In the genomic region with DNA sequence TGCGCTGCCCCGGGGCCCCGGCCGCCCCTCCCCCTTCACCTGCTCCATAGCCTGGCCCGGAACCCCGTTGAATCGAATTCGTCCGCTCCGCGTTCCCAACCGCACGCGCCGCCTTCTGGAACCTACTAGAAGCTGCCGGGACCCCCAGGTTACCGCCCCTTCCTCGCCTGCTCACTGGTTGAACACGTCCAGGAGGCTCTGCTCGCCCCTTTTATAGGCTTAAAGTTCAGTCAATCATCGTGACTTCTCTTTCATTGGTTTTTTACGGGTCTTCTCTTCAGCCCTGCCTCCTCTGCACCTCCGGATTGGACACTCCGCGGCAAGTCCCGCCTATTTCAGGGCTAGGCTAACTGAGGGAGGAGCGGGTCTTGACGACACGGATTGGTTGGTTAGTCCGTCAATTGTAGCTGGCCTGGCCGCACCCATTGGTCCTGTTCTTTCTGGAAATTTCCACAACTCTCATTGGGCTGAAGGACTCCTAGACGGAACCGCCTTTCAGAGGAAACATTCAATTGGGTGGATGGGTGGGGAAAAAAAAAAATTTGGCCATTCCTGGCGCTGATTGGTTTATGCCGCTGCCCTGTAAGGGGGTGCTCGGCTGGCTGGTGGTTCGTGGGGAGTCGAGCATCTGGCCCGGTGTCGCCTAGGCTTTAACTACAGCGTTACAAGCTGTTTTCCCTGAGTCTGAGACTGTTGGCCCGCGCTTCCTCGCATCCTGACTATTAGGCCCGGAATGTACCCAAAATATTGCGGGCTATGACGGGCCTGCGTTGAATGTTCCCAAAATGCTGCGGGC, we compare ENCODE assay signal across 8 mouse cellular contexts. TPM values are rescaled to one million over a fixed set of nuclear protein-coding genes. Genes with fewer than 3 reads are reported as not detected.
DNase-seq lines count a peak whose midpoint lies in the region; ATAC-seq lines count a peak whose summit lies in the region.

A gene (minus strand): TSS at position 127 of the 796 bp plus-strand sequence.

- peak; percentile 93 to 96 for DNase-seq in B cell, adult 2 months
- peak; percentile 100 for DNase-seq in brain, adult 2 months (ENCODE audit: low read depth, low spot score)
- DNase-seq in heart, embryonic 10.5 days (ENCODE audit: low spot score), result peak; percentile 100
- DNase-seq in liver, result peak; percentile 98
- peak; percentile 98 to 99 for DNase-seq in spleen, postnatal 4 days (ENCODE audit: low spot score in 2 of 2)

- under 1% methylated on average over 49 of the region's 49 CpGs for WGBS in heart, embryonic 10.5 days
- WGBS in kidney, embryonic 15.5 days, result under 1% methylated on average over 49 of the region's 49 CpGs

- peak within 1 kb of the TSS; percentile 96 for H3K4me3 ChIP-seq in heart, embryonic 10.5 days
- H3K4me3 ChIP-seq in kidney, embryonic 15.5 days (replicated peaks), result peak within 1 kb of the TSS; percentile 90

- H3K36me3 ChIP-seq in heart, embryonic 10.5 days, result peaks cover 14% of the 10 kb centered on the region
- peaks cover 17% of the 10 kb centered on the region for H3K36me3 ChIP-seq in kidney, embryonic 15.5 days

- peaks cover 37% of the 10 kb centered on the region for H3K4me1 ChIP-seq in heart, embryonic 10.5 days
- peaks cover 27% of the 10 kb centered on the region for H3K4me1 ChIP-seq in kidney, embryonic 15.5 days

- peak within 1 kb of the TSS; percentile 93 for H3K9ac ChIP-seq in kidney, embryonic 15.5 days

- H3K4me2 ChIP-seq in kidney, embryonic 15.5 days, result peak within 1 kb of the TSS; percentile 74

- no peaks in the 10 kb centered on the region for H3K27me3 ChIP-seq in heart, embryonic 10.5 days (ENCODE audit: insufficient read depth, poor library complexity, severe bottlenecking)
- H3K27me3 ChIP-seq in kidney, embryonic 15.5 days, result no peaks in the 10 kb centered on the region

- H3K27ac ChIP-seq in heart, embryonic 10.5 days, result peak within 1 kb of the TSS; percentile 98
- peak within 1 kb of the TSS; percentile 92 for H3K27ac ChIP-seq in kidney, embryonic 15.5 days

- peak; percentile 92 for ATAC-seq in erythroblast, adult 5-6 weeks (replicated peaks; ENCODE audit: low FRiP score, poor library complexity, severe bottlenecking)
- peak; percentile 99 for ATAC-seq in kidney, embryonic 15.5 days (replicated peaks; ENCODE audit: low FRiP score)
- ATAC-seq in monocyte, adult 5-6 weeks (replicated peaks; ENCODE audit: insufficient number of reproducible peaks, low FRiP score, low TSS enrichment, poor library complexity, severe bottlenecking), result peak; percentile 96

- H3K9me3 ChIP-seq in heart, embryonic 10.5 days, result no peaks in the 10 kb centered on the region
- no peaks in the 10 kb centered on the region for H3K9me3 ChIP-seq in kidney, embryonic 15.5 days (replicated peaks)

RNA-seq across cellular contexts. Expression of the gene that starts here (rescaled TPM):
- total RNA-seq in erythroblast, adult 5-6 weeks (2015; ENCODE audit: low replicate concordance), result 39.1 and 40.2 TPM in 2 replicates
- 33.4 and 44.3 TPM in 2 replicates for total RNA-seq in erythroblast, adult 5-6 weeks (2017; ENCODE audit: low replicate concordance)
- polyA plus RNA-seq in heart, embryonic 10.5 days (2016; fragmentation: Nextera tagmentation; extraction: Ambion mirVana), result 320 and 388 TPM in 2 replicates
- 290 and 298 TPM in 2 replicates for polyA plus RNA-seq in kidney, embryonic 15.5 days (2015; fragmentation: Nextera tagmentation; extraction: Ambion mirVana)
- 86.9 to 106 TPM (median 100 TPM) in 3 replicates for total RNA-seq in monocyte, adult 5-6 weeks (2017)

Comparison
In these comparisons a context has a peak if more than half of its experiments do, and no peak if none do; other contexts are left out.
1. Peak in every context shown above with its lines: DNase-seq, ATAC-seq, H3K4me3 ChIP-seq and H3K27ac ChIP-seq.